Mouse (Mus musculus) gastrocnemius, postnatal 10 days (tissue): ENCODE measurements around the gene Tmco1. TPM values are rescaled to one million over a fixed set of nuclear protein-coding genes. Genes with fewer than 3 reads are reported as not detected.

ENCODE experiments used
- DNase-seq: peaks from one replicate; pipeline ENCODE4 v3.0.0; 2021; ENCODE audit warnings: mixed read lengths
- long read RNA-seq, 2 experiments: library from polyadenylated mRNA; stranded (forward); transcript quantifications; one replicate each; pipeline ENCODE4 v2.0.0; 2021
- total RNA-seq, 2 experiments: library from RNA; stranded (reverse); gene quantifications; 2 replicates each; pipeline ENCODE4 v1.2.3; 2021

Tmco1 gene
- total RNA-seq: 10 to 100 TPM; 42.8 to 43.2 TPM
- long read RNA-seq, experiment 1, transcript Tmco1-204 (7 exons, 1,573 nt): major isoform, 43 of 45 reads
- long read RNA-seq, experiment 1, partial matches to known transcripts: 0 of 45 reads
- long read RNA-seq, experiment 1, other reads (novel, unspliced or antisense): 2 of 45 reads
- long read RNA-seq, experiment 2, transcript Tmco1-204 (7 exons, 1,573 nt): major isoform, 30 of 32 reads
- long read RNA-seq, experiment 2, partial matches to known transcripts: 1 of 32 reads
- long read RNA-seq, experiment 2, other reads (novel, unspliced or antisense): 1 of 32 reads

DNA sequence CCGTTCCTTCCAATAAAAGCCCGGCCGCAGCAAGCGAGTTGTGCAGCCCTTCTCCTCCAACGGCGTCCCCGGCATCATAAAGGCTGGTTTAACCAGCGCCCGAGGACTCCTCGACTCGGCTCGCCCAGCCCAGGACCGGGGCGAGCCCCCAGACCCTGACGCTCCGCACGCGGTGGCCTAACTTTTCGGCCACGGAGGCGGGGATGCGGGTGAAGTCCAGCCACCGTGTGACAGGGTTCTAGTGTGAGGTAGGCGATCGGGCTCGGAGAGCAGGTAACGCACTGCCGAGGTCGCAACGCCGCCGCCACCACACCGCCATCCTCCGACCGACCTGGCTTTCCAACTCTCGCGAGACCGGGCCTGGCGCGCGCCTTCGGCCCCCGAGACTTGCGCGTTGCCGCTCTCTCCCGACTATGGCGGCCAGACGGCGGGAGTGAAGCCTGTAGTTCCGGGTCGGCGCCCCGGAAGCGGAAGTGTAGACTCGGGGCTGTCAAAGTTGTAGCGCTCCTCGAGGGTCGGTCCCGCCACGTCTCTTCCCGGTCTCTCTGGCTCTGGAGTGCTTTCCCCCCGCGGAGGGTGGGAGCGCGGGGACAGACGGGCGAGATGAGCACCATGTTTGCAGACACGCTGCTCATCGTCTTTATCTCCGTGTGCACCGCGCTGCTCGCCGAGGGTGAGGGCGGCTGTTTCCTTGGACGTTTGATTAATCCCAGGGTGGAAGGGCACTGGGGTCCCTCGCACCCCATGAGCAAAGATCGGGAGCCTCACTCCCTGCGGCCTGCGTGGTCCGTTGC, at the start of gene Tmco1:
Gene Tmco1 (plus strand): TSS at position 118 of the 794 bp plus-strand sequence.
- DNase-seq: peak; percentile 99

- DNase-seq: no peak
Measured at GRCm38 (mm10) chr1:167259702-167260101, 48.5 kb upstream of the Tmco1 start.

GRCm38 (mm10) chr1:167261750-167262149, 46.4 kb upstream of the Tmco1 start:
- DNase-seq: no peak

DNA sequence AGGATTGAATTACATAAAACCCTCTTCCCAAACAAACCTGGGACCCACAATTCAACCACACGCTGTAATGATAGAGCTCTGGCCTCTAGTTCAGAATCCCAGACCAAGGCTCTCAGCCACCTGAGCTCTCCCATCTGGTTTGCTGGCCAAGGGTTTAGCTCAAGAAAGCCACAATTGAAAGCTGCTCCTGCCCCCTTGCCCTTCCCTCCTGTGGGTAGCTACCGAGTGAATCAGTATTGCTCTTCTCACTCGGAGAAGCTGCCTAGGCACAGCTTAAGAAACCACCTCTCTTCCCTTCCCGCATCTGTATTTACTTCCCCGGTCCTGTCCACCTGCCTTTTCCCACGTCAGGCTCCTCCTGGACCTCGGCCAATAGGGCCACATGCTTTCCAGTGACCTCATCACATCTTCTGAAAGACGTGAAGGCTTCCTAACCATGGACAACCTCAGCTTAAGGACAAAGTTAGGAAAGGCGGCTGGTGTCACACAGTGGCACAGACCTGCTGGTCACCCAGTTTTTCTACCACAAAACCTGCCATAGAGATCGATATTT, 45.6 kb upstream of the Tmco1 start:
- no peak for DNase-seq

DNA sequence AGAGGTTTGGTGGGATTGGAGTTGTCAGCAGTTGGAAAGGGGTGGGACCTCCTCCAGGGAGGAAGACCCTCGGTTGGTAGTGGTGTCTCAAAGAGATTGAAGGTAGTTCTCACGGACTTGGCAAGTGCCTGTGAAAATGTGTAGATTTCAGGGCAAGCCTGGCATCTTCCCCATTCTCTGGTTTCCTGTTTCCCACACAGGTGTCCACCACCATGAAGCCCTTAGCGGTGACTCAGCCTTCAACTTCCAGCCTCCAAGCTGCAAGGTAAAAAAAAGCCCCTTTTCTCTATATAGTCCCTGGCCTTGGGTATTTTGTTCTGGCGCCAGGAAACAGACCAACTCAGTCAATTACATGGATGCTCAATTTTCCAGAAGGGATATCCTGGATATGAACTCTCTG, 42.8 kb upstream of the Tmco1 start:
- no peak for DNase-seq

DNA sequence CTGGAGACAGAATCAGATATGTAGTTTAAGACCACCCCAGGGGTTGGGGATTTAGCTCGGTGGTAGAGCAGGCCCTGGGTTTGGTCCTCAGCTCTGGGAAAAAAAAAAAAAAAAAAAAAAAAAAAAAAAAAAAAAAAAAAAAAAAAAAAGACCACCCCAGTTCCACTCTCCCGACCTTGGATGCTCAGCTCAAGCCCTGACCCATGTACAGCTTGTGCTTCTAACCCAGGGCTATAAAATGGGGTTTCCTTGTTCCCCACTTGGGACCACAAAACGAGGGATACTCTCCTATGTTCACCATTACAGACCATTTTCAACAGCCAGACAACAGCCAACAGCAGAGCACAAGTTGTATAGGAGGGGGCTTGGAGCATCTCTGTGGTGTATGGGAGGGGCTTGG, 41.5 kb upstream of the Tmco1 start:
- no peak for DNase-seq

GRCm38 (mm10) chr1:167268360-167269063, 39.7 kb upstream of the Tmco1 start:
- DNase-seq: no peak

DNA sequence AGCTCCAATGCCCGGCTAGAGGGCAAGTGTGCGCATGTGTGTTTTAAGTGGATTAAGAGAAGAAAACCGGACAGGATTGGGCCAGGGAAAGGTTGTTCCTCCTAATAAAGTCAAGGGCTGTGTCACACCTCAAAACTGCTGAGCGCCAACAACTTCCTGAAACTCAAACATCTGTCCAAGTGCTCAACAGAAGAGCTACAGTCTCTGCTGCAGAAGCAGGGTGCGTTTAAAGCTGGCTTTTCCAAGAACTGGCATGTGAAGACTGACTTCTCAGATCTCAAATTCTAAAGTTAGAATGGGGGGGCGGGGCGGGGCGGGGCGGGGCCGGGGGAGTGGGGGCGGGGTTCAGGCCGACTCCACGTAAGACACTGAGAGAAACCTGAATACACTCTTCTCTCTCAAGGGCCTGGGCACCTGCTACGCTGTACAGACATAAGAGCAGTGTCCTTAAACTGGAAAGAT, 38.8 kb upstream of the Tmco1 start:
- DNase-seq: no peak

GRCm38 (mm10) chr1:167269856-167270270, 38.3 kb upstream of the Tmco1 start:
- peak; percentile 89 for DNase-seq

GRCm38 (mm10) chr1:167270342-167271111, 37.7 kb upstream of the Tmco1 start:
- DNase-seq: peak; percentile 35

DNA sequence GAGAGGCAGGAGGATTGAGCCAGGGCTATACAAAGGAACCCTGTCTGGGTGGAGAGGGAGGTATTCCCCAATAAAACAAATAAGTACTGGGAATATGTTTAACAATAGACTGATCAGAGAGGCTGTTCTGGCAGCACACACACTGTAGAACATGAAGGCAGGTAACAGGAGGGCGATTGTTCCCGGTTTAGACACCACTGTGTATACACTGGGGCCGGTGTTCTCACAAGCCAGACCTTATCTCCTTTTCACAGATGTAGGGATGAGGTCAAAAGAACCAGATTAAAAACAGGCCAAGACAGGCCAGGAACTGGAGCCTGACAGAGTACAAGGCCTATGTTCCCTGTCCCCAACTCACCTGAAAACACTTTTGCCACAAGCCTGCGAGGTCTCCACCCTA, 36.9 kb upstream of the Tmco1 start:
- no peak for DNase-seq

DNA sequence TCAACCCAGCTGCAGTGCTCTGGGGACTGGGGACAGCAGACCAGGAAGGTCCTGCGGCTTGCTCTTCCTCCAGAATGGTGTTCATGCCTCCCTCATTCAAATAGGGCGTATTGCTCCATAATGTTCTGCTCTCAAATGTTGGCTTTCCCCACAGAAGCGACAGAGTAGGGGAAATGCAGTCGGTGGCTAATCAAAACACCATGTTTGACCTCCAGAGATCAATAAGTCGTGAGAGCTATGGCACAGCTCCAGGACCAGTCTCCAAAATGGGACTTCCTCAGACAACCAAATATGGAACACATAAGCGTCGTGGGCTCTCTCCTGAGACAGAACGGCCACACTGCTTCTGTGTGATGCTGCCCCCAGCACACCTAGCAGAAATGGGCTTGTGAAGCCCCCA, 36.3 kb upstream of the Tmco1 start:
- no peak for DNase-seq

DNA sequence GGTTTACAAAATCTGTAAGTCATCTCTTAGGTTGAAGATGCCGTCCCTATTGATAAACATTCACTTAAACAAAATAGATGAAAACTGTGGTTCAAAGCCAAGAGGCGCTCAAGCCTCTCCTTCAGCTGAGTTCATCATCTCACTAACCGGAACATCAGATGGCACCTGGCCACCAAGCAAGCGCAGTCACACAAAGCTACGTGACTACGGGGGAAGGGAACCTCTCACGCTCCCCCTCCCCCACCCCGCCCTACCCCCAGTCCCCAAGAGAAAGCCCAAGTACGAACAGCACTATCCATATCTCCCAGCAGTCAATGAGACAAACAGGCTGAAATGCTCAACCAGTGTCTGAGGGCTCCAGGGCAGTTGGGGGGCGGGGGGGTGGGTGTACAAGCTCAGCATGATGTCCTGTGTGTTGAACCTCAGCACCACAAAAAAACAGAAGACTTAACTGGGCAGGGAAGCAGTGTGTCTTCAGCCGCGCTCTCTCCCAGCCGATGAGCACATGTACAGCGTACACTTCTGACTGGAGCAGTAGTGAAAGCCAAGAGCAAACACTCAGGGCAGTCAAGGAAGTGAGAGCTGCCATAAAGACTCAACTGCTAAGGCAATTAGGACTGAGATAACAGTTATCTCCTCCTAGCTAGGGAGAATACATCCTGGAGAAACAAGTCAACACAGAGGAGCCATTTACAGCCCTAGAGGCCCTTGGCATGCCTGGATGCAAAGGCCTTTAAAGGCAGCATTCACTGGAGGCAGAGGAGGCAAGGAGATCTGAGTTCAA, 34.6 kb upstream of the Tmco1 start:
- no peak for DNase-seq

DNA sequence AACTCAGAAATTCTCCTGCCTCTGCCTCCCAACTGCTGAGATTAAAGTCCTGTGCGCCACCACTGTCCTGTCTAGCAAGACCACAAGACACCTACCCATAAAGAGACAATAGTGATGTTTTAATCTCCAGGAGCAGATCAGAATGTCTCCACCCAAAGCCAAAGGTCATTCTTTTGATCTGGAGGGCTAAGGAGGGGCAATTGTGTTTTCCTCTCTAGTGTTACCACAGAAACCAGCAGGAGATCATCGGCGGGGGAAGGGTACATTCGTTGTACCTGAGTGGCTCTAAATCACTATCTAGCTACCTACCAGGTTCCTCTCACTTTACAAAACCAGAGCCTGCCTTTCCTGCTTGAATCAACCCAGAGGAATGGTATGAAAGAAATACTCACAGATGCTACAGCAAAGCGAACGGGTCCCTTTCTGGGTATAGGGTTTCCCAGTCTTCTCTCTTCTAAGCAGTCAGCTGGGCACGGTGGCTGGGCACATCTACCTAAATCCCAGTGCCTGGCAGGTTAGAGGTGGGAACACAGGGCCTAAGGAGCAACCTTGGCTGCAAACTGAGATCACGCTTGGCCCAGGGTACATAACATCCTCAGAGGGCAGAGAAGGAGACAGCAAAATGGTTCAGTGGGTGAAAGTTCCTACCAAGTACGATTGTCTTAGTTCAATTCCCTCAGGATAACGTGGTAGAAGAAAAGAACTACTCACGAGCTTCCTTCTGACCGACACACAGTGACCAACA, 33.4 kb upstream of the Tmco1 start:
- no peak for DNase-seq

GRCm38 (mm10) chr1:167278395-167278794, 29.8 kb upstream of the Tmco1 start:
- DNase-seq: no peak

GRCm38 (mm10) chr1:167279160-167279715, 28.9 kb upstream of the Tmco1 start:
- DNase-seq: no peak

- DNase-seq: no peak
Measured at GRCm38 (mm10) chr1:167280061-167280460, 28.1 kb upstream of the Tmco1 start.

DNA sequence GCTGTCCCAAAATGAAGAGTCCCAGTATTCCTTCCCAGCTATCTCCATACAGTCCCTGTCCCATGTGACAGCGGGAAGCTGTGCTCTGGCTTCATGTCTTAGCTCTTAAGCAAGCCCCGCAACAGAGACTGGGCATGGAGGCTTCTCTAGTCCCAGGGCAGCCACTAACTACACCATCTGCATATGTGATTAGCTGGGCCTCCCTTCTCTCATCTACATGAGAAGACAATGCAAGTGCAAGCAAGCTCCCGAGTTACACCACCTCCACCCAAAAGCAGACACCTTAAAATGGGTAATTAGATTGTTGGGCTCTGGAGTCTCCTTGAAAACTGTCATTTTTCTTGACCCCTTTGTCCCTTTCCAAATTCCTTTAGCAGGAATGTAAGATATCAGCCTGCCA, 26.1 kb upstream of the Tmco1 start:
- DNase-seq: no peak

GRCm38 (mm10) chr1:167282768-167283167, 25.4 kb upstream of the Tmco1 start:
- DNase-seq: no peak
